Mouse (Mus musculus) liver, embryonic 14.5 days (tissue): Measurements from ENCODE around the gene Rasgef1b.

Source experiments
- CTCF ChIP-seq: IDR thresholded peaks from 2 replicates; pipeline ENCODE4 v1.5.1; 2016; ENCODE audit warnings: antibody characterized with exemption, low read depth, control low read depth
- EP300 ChIP-seq: IDR thresholded peaks from 2 replicates; pipeline ENCODE4 v1.6.1; 2016; ENCODE audit warnings: antibody characterized with exemption, low read depth

GRCm38 (mm10) chr5:99385090-99385489 lies 343.8 kb downstream of the Rasgef1b start:
- TF ChIP-seq CTCF = no peak
- TF ChIP-seq EP300 = no peak
